Mouse (Mus musculus): ENCODE results near the gene Bri3.
"Not testable (repeated sequence)": the region's sequence is repeated elsewhere in the genome, so short reads cannot be mapped to it uniquely, and the experiment has no call there.

The Bri3 gene

DNA sequence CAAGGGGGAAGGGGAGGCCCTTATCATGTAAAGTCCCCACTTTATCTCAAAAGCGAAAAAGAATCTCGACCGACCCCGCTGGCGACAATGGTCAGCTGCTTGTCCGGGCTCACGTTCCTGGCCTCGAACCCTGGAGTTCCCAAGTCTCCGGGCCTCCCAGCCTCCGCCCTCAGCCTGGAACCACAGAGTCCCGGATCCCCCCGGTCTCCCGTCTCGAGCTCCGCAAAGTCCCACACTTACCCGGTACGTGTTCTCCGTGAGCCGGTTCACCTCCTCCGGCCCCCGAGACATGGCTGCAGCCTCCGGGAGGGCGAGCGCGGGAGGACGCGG lies 113.3 kb downstream of the Bri3 start:
- DNase-seq (ENCODE audit: low spot score in 2 of 2), result peak in 1 of 2 experiments; percentile 12

DNA sequence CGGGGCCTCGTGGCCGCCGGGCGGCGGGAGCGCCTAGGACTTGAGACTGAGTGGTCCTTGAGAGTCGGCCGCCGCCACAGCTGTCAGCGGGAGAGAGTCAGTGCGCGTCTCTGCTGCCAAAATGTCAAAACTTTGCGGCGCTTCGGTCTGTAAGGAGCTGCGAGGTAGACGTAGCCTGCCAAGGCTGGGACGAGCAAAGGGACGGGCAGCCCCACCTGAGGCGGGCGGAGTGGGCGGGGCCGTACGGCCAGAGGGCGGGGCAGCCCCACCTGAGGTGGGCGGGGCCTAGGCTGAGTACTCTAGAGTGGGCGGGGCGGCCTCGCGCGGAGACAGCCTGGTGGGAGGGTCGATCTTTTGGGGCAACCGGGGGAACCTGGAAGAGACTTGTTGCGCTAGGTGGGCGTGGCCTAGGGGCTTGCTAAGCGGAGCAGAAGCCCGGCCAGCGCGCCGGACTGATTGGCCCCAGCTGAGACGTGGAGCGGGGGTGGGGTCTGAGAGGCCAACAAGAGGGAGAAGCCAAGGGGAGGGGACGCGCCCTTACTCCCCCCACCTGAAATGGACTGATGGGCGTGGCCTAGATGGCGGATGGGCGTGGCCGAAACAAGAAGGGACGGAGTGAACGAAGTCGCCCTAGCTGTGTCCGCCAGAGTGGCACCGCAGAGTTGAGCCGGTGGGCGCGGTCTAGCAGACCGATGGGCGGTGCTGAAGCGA lies 113.8 kb downstream of the Bri3 start, which contains the start of gene Baiap2l1:
TSS of gene Baiap2l1 (minus strand) at position 232 of the 711 bp plus-strand sequence.
- peak; percentile 30 to 77 for DNase-seq (ENCODE audit: low spot score in 2 of 2)

DNA sequence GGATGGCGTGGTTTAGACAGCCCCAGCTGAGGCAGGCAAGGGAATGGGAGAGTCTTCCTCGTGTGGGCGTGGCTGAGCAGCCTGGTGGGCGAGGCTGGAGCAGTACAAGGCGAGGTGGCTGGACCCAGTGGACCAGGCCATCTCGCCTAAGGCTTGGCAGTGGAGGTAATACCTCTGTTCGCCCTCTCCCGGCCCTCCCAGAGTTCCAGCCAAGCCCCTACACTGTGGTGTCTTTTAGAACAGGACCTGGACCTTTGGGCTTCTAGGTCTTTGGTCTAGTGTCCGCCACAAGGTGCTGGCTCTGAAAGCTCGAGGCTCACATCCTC lies 114.3 kb downstream of the Bri3 start:
- no peak for DNase-seq (ENCODE audit: low spot score in 2 of 2)

DNA sequence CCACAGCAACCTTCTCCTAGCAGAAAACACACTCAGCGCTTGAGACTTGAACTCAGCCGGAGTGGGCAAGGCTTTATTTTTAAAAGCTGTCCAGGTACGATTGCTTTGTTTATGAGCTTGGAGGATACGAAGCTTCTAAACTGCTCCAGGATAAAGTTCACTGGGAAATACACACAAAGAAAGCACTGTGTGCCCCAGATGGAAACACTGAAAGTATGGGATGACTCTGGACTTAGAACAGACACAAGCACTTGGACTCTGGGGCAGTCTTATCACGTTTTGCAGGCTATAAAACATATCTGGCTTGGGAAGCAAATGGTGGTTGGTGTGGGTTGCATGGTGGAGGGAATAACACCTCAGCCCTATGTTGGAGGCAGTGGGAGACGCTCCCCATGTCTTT lies 115.6 kb downstream of the Bri3 start:
- no peak for DNase-seq (ENCODE audit: low spot score in 2 of 2)

DNA sequence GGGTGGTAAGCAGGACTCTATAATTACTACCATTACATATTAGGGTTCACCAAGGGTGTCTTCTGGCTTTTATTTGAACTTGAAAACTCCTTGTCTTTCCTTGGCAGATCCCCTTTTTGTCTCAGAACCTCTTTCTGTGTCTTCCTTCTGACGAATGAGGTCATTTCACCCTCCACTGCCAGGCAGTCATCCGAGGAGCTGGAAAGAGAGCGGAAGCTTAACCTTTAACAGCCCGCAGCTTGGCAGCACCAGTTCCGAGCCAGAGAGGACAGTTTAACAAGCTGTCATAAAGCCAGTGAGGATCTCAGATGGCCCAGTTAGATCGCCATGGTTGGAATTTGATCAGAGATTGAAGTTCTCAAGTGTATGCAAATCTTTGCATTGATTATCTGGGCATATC lies 116.1 kb downstream of the Bri3 start:
- no peak for DNase-seq (ENCODE audit: low spot score in 2 of 2)

DNA sequence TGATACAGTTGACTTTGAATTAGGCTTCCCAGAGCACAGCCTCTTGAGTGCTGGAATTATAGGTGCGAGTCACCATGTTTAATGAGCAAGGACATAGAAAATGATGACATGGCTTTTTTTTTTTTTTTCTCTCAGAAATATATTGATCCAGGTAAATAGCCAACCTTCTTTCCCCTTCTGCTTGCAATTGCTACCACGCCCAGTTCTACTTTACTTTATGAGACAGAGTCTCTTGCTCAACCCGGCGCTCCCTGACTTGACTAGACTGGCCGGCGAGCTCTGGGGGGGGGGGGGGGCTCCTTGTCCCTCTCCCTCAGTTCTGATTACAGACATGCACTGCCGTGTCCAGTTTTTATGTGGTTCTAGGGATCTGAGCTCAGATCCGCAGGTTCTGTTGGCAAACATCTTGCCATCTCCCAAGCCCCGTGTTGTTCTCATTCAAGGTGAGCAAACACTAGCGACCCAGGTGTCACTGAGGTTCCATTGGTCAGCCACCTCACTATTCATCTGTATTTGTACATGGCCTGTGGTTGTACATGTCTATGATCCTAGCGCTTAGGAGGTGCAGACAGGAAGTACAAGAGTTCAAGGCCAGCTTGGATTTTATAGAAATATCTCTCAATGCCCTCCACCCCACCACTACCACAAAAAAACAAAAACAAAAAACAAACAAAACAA lies 120.6 kb downstream of the Bri3 start:
- DNase-seq (ENCODE audit: low spot score in 2 of 2), result no peak

DNA sequence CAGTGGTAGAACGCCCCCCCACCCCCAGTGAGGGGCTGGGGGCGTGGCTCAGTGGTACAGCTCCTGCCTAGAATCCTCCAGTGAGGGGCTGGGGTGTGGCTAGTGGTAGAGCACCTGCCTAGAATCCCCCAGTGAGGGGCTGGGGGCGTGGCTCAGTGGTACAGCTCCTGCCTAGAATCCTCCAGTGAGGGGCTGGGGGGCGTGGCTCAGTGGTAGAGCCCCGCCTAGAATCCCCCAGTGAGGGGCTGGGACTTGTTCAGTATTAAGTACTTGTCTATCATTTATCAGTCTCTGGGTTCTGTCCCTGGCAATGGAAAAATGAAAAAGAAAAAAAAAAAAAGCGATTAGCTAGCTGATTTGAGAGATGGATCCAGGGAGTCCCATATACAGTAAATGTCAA lies 122.3 kb downstream of the Bri3 start:
- not testable (repeated sequence) for DNase-seq (ENCODE audit: low spot score in 2 of 2)

DNA sequence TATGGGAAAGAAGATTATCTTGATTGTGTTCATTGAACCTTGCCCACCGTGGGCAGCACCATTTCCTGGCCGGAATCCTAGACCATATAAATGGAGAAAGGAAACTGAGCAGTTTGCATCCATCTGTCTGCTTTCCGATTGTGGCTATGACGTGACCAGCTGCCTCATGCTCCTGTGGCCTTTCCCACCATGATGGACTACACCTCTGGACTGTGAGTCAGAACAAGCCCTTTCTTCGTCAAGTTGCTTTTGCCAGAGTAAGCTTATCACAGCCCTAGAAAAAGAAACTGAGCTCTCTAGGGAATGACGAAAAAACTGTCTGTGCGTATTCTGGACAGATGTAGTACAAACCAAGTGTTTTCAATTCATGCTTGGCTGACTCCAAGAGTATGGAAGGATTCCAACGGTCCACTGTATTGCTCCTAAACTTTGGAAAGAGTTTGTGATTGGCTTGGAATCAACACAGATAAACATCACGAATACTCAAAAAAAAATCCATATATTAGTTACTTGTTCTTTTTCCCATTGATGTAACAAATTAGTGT lies 124.5 kb downstream of the Bri3 start:
- DNase-seq (ENCODE audit: low spot score in 2 of 2), result no peak

DNA sequence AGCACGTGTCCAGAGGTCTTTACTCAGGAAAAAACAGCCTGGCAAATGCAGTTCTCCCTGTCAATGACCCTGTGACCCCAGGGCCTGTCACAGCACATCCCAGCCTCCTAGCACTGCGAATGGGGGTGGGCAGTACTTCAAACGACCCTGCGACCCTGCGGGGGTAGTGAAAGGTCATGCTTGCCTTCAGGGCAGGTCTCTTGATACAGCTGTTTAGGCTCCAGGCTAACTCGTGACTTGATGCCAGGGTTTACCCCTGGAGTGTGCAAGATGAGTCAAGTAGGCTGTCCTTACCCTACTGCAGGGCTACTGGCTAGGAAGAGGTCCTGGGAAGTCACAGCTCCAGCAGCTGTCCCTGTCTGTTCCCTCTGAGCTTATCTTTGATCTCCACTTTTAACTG lies 126.7 kb downstream of the Bri3 start:
- DNase-seq (ENCODE audit: low spot score in 2 of 2), result no peak

DNA sequence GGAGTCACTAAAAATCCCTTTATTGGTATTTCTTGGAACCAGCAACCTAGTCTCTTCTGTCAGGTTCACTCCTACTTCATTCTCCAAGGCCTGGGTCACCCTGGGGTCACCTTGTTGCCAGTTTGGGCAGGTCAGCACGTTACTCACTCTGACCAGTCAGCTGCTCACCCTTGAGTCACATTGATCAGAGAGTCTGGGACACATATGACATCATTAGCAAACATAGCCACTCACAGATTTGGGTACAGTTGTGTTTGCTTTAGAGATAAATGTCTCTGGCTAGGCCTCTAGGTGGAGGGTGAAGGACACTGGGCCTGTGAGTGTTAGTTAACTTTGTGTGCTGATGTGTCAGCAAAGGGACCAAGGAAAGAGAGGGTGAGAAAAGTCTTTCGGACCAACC lies 127.9 kb downstream of the Bri3 start:
- no peak for DNase-seq (ENCODE audit: low spot score in 2 of 2)

DNA sequence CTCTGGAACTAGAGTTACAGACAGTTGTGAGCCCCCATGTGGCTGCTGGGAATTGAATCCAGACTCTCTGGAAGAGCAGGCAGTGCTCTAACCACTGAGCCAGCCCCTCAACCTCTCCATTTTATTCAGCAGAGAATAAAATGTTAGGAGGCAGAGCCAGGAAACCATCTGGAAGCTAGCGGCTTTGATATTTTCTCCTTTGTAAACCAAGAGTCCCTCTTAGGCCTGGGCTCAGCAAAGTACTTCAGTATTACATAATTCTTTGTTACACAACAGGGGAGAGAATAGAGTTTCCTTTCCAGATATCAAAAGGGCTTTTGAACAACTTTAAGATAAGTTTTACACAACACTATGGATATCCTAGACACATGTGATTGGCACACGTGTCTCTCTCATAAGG lies 128.6 kb downstream of the Bri3 start:
- no peak for DNase-seq (ENCODE audit: low spot score in 2 of 2)

DNA sequence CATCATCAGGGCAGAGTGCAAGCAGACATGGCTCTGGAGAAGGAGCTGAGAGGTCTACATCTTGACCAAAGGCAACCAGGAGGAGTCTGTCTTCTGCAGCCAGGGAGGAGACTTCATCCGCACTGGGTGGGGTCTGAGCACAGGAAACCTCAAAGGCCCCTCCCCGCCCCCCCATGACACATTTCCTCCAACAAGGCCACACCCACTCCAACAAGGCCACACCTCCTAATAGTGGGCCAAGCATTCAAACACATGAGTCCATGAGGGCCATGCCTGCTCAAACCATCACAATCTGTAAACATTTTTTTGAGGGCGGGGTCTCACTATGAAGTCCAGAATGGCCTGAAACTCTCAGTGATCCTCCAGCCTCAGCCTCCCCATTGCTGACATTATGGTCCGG lies 135.2 kb downstream of the Bri3 start:
- DNase-seq (ENCODE audit: low spot score in 2 of 2), result no peak

DNA sequence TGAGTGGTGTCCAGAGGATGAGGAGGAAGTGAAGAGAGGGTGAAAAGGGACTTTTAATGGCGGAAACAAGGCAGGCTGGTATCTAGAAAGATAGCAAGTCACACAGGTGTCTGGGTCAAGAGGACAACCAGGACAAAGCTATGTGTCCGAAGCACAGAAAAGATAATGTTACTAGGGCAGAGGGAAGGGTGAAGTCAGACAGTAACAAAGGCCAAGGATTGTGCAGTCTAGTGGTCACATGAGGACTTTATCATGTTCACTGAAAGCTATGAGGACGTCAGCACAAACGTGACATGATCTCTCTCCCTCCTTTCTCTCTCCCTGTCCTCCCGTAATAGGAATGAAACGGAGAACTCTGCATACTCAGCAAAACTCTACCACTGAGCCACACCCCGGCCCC lies 136.5 kb downstream of the Bri3 start:
- no peak for DNase-seq (ENCODE audit: low spot score in 2 of 2)

DNA sequence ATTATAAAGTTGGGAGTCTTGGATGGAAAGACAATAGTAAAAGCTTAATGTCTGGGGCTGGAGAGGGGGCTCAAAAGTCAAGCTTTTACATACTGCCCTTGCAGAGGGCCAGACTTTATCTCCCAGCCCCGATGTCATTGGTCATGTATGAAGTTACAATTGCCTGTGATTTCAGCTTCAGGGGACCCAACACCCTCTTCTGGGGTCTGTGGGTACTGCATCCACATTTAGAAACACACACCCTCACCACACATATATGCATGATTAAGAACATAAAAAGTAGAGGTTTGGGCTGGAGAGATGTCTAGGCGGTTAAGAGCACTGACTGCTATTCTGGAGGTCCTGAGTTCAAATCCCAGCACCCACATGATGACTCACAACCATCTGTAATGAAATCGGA lies 137.5 kb downstream of the Bri3 start:
- DNase-seq (ENCODE audit: low spot score in 2 of 2), result peak in 1 of 2 experiments; percentile 23

DNA sequence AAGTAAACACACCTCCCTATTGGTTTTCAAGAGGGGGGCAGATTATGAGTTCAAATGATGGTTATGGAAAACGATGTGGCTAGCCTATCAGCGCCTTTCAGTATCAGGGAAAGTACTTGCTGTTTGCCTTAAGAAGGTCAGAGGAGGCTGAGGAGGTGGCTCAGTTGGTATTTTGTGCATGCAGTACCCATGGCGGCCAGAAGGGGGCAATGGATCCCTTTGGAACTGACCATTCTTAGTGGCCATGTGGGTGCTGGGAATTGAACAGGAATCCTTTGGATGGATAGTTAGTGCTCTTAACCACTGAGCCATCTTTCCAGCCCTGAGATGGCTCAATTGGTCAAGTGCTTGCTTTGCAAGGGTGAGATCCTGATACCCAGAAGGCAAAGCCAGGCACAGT lies 139.7 kb downstream of the Bri3 start:
- peak; percentile 3 to 29 for DNase-seq (ENCODE audit: low spot score in 2 of 2)

DNA sequence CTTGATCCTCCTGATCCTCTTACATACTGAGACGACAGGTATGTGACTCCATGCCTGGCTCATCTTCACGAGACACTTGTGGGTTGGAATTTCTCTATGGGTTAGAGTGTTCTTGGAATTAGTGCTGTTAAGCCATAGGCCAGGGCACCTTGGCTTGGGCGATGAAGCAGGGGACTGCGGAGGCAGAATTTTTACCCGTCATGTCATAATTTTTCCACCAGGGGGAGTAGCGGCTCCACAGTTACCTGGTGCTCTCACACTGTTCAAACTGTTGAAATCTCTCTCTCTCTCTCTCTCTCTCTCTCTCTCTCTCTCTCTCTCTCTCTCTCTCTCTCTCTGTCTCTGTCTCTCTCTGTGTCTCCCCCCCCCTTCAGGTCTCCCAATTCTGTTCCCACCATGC lies 143.6 kb downstream of the Bri3 start:
- peak; percentile 7 to 31 for DNase-seq (ENCODE audit: low spot score in 2 of 2)

DNA sequence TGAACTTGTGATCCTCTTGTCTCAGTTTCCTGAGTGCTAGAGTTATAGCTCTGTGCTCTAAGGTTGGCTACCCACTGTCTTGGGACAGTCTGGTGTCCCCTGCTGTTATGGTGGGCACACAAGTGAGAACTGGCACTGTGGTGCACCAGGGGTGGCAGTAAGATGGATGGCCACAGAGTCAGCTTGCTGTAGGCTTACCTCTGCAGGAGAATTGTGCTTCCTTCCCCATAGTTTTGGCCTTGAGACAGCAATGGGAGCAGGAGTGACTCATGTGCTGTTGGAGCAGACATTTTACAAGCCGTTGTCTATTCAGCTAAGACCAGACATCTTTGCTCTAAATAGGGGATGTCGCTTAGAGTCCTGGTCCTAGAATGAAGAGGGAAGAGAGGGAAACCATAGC lies 149.9 kb downstream of the Bri3 start:
- DNase-seq (ENCODE audit: low spot score in 2 of 2), result no peak

DNA sequence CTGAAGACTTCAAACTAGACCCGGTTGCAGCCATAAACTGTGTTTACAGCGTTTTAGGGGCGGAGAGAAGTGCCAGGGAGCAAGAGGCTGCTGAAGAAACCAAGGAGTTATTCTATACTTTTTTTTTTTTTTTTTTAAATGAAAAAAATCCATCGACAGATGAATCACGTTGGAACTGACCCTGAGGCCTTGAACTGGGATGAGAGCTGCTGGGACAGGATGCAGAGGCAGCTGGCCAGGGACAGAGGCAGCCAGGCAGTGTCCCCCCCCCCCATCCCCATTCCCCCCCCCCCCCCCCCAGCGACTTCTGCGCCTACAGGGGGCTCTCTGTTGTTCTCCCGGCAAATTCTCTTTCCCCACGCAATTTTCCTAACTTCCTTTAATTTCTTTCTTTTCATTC lies 153.3 kb downstream of the Bri3 start:
- no peak for DNase-seq (ENCODE audit: low spot score in 2 of 2)

DNA sequence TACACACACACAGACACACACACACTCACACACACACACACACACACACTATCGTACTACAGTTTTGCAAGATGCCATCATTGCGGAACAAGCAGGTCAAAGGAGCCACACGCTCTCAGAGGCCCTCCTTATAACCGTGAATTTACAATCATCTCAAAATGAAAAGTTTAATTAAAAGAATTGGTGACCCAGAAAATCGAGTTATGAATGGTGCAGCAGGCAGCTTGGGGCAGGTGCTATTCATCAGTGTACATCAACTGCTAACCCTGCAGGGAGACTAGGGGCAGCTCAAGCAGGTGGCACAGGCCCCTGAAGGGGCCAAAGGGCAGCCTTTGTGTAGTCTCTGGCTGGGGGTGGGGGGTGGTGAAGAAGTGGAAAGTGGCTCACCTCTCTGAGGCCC lies 156.6 kb downstream of the Bri3 start:
- no peak for DNase-seq (ENCODE audit: low spot score in 2 of 2)

DNA sequence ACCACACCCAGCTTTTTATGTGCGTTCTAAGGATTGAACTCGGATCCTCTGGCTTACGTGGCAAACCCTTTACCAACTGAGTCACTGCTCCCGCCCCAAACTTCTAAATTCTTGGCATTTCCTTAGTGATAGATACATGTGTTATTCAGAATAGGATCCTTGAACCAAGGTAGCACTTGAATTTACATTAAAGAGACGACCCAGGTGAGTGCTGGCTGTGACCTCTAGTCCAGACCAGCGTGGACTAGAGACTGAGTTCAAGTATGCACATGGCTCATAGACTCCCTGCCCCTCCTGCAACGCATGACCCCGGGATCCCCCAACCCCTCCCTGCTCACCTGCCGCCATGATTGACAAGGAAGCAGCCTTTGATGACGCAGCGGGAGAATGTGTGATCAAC lies 162.0 kb downstream of the Bri3 start:
- no peak for DNase-seq (ENCODE audit: low spot score in 2 of 2)

DNA sequence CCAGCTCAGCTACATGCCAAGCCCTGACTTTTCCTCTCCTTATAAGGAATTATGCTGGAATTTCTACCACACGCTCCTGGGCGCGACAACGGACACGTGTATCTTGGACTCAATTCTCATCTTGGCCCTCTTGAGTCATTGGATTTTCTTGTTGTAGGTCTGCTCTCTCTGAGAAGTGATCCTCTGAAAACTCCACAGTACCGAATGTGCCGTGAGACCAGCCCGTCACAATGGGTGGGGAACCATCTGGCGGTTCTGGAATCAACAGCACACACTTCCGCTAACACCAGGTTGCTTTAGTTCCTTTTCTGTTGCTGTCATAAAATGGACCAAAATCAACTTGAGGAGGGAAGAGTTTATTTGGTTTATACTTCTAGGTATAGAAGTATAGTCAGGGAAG lies 166.4 kb downstream of the Bri3 start:
- DNase-seq (ENCODE audit: low spot score in 2 of 2), result no peak

DNA sequence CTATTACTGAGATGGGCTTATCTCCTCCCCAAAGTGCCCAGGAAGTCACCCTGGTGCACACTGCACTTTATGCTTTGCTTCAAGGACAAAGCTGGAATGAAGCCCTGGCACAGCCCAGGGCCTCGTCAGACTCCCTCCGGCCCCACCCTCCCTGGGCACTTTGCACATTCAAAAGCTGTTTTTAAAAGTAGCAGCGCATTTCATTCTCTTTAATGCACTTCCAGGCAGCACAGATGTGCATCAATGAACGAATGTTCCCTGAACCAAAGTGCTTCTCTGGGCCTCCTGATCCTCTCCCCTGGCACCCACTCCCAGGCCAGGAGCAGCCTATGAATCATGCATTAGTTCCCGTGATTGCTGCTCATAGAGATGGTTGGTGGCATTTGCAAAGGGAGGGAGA lies 167.5 kb downstream of the Bri3 start:
- DNase-seq (ENCODE audit: low spot score in 2 of 2), result no peak

DNA sequence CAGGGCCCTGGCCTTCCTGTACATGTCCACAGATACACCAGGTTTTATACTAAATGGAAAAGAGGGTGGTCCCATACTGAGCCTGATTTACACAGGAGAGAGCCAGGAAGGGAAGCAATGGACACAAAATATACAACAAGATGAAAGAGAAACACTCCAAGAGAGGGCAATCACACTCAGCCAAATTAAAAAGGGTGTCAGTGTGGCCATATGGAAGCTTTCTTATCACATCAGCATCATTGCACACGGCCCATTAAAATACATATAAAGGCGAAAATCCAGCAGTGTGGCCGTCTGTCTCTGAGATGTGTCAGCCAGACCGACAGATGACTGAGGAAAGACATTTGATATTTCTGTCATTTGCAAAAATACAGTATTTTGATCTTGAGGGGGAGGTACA lies 168.5 kb downstream of the Bri3 start:
- no peak for DNase-seq (ENCODE audit: low spot score in 2 of 2)

DNA sequence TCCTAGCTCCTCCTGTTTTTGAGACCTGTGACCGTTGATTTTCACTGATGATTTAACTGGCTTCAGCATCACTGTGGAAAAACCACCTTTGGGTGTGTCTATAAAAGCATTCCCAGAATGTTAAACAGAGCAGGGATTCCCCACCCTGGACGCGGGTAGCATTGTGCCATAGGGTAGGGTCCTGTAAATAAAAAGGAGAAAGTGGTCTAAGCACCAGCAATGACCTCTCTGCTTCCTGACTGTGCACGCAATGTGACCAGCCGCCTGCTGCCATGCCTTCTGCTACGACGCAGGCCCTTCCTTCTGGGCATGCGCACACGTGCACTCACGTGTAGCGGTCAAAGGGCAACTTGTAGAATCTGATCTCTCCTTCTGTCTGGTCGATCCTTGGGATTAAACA lies 174.2 kb downstream of the Bri3 start:
- no peak for DNase-seq (ENCODE audit: low spot score in 2 of 2)

All from spleen, postnatal 10 days (tissue).